Mouse (Mus musculus): ENCODE measurements around the gene Pkd1l3. TPM values are rescaled to one million over a fixed set of nuclear protein-coding genes. Genes with fewer than 3 reads are reported as not detected.

The Pkd1l3 gene
- polyA plus RNA-seq, 1 experiment from 2014 or later: 0.09 TPM

GRCm38 (mm10) chr8:109638851-109639250, 24.5 kb downstream of the Pkd1l3 start:
- H3K4me1 ChIP-seq: no peaks in the 10 kb centered on the region
- no peaks in the 10 kb centered on the region for H3K27me3 ChIP-seq (replicated peaks)
- no peaks in the 10 kb centered on the region for H3K36me3 ChIP-seq
- H3K9me3 ChIP-seq: no peaks in the 10 kb centered on the region
- ATAC-seq (ENCODE audit: insufficient read depth, low FRiP score, low read depth): no peak
- H3K4me3 ChIP-seq (replicated peaks): no peak overlapping the region
- WGBS: 82% methylated on average over 5 of the region's 5 CpGs
- no peak overlapping the region for H3K27ac ChIP-seq
- H3K9ac ChIP-seq: no peak overlapping the region
- H3K4me2 ChIP-seq: no peak overlapping the region

DNA sequence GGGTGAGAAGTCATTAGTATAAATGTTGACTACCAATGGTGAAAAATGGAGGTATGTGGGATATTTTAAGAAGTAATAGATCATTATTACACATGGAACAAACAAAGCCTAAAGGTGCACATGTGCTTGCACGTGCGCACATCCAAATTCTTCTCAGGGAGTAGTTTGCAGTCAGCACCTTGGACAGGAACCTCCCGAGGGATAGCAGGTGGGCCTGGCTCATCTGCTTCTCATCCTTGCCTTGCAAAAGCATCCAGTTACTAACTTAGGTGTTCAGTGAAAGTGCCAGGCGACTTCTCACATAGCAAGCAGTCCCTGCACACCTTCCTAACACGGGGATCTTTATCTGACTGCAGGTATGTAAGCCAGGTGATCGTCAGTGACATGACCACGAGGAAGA, 26.1 kb downstream of the Pkd1l3 start:
- Histone ChIP-seq H3K27me3 (replicated peaks) (no peaks in the 10 kb centered on the region), H3K27ac (no peak overlapping the region), H3K4me1 (no peaks in the 10 kb centered on the region), H3K9me3 (no peaks in the 10 kb centered on the region), H3K36me3 (no peaks in the 10 kb centered on the region), H3K9ac (no peak overlapping the region), H3K4me2 (no peak overlapping the region), H3K4me3 (replicated peaks) (no peak overlapping the region)
- ATAC-seq (ENCODE audit: insufficient read depth, low FRiP score, low read depth): no peak
- 55% methylated on average over 7 of the region's 7 CpGs for WGBS

DNA sequence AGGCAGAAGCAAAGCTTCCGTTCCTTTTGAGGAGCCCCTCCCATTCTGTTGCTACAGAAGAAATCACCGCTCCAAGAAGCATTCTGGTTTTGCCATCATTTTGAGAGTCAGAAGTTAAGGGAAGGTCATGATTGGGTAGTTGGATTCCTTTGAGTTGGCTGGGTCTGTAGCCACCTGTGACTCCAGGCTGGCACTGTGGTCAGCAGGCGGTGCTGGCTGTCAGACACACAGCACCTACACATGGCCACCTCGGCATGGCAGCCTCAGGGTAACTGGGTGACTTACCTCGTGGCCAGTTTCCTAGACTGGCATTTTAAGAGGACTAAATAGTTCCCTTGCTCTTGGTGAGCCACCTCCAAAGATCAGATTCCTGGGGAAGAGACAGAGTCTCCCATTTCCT, 26.9 kb downstream of the Pkd1l3 start:
- H3K27me3 ChIP-seq (replicated peaks): no peaks in the 10 kb centered on the region
- H3K4me1 ChIP-seq: no peaks in the 10 kb centered on the region
- no peak overlapping the region for H3K4me3 ChIP-seq (replicated peaks)
- ATAC-seq (ENCODE audit: insufficient read depth, low FRiP score, low read depth): no peak
- H3K36me3 ChIP-seq: no peaks in the 10 kb centered on the region
- 68% methylated on average over 5 of the region's 5 CpGs for WGBS
- no peaks in the 10 kb centered on the region for H3K9me3 ChIP-seq
- no peak overlapping the region for H3K9ac ChIP-seq
- H3K27ac ChIP-seq: no peak overlapping the region
- H3K4me2 ChIP-seq: no peak overlapping the region

DNA sequence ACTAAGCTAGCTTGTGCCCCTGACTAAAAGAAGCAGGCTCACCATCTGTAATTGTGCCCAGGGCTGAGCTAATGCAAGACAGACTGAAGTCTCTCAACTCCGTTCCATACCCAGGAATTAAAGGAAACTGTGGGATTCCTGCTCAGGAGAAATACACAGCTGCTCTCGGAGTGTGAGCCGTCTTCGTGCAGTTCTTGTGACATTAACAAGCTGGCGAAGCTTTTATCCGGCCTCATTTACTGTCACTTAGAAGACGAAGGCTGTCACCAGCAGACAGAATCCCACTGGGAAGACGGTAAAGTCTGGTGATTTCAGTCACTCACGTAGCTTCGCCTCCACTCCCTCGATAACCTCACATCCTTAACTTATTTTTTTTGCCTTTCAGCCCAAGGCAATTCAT, 33.0 kb downstream of the Pkd1l3 start:
- no peak overlapping the region for H3K27ac ChIP-seq

GRCm38 (mm10) chr8:109648469-109648868, 34.2 kb downstream of the Pkd1l3 start:
- Histone ChIP-seq H3K27ac (no peak overlapping the region), H3K27me3 (replicated peaks) (no peaks in the 10 kb centered on the region), H3K36me3 (no peaks in the 10 kb centered on the region), H3K4me2 (no peak overlapping the region), H3K4me1 (no peaks in the 10 kb centered on the region), H3K9me3 (no peaks in the 10 kb centered on the region), H3K4me3 (replicated peaks) (no peak overlapping the region), H3K9ac (no peak overlapping the region)
- no peak for ATAC-seq (ENCODE audit: insufficient read depth, low FRiP score, low read depth)
- WGBS: 26% methylated on average over 7 of the region's 7 CpGs

More for the DNA sequence above, 33.0 kb downstream of the Pkd1l3 start:
- Histone ChIP-seq H3K9ac (no peak overlapping the region), H3K9me3 (no peaks in the 10 kb centered on the region), H3K4me2 (no peak overlapping the region), H3K36me3 (no peaks in the 10 kb centered on the region), H3K4me3 (replicated peaks) (no peak overlapping the region), H3K27me3 (replicated peaks) (no peaks in the 10 kb centered on the region), H3K4me1 (no peaks in the 10 kb centered on the region)
- ATAC-seq (ENCODE audit: insufficient read depth, low FRiP score, low read depth): no peak
- 70% methylated on average over 11 of the region's 11 CpGs for WGBS

- no peak overlapping the region for H3K27ac ChIP-seq
- ATAC-seq (ENCODE audit: insufficient read depth, low FRiP score, low read depth): no peak
- no peaks in the 10 kb centered on the region for H3K27me3 ChIP-seq (replicated peaks)
- H3K9me3 ChIP-seq: no peaks in the 10 kb centered on the region
- H3K4me1 ChIP-seq: no peaks in the 10 kb centered on the region
- no peak overlapping the region for H3K4me3 ChIP-seq (replicated peaks)
- H3K36me3 ChIP-seq: no peaks in the 10 kb centered on the region
- no peak overlapping the region for H3K9ac ChIP-seq
- no peak overlapping the region for H3K4me2 ChIP-seq
- WGBS: 76% methylated on average over 10 of the region's 10 CpGs
Observed at GRCm38 (mm10) chr8:109650801-109651200, 36.5 kb downstream of the Pkd1l3 start.

GRCm38 (mm10) chr8:109656860-109657259, 42.5 kb downstream of the Pkd1l3 start:
- 80% methylated on average over 3 of the region's 3 CpGs for WGBS
- ATAC-seq (ENCODE audit: insufficient read depth, low FRiP score, low read depth): no peak
- Histone ChIP-seq H3K36me3 (no peaks in the 10 kb centered on the region), H3K27me3 (replicated peaks) (no peaks in the 10 kb centered on the region), H3K4me2 (no peak overlapping the region), H3K4me1 (no peaks in the 10 kb centered on the region), H3K27ac (no peak overlapping the region), H3K4me3 (replicated peaks) (no peak overlapping the region), H3K9ac (no peak overlapping the region), H3K9me3 (no peaks in the 10 kb centered on the region)

DNA sequence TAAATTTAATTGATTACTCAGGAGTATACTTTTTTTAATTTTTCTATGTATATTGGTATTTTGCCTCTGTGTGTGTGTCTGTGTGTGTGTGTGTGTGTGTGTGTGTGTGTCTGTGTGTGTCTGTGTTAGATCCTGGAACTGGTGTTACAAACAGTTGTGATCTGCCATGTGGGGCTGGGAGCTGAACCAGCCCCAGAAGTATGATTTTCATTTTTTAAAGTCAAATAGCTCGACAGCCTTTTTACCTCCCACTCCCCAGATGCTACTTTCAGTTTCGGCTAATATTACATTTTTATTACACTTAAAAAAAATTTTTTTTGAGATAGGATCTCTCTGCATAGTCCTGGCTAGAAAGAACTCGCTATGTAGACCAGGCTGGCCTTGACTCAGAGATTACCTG, 48.0 kb downstream of the Pkd1l3 start:
- no peak for ATAC-seq (ENCODE audit: insufficient read depth, low FRiP score, low read depth)
- Histone ChIP-seq H3K4me3 (replicated peaks) (no peak overlapping the region), H3K9me3 (no peaks in the 10 kb centered on the region), H3K36me3 (no peaks in the 10 kb centered on the region), H3K4me1 (no peaks in the 10 kb centered on the region), H3K9ac (no peak overlapping the region), H3K27me3 (replicated peaks) (no peaks in the 10 kb centered on the region), H3K27ac (no peak overlapping the region), H3K4me2 (no peak overlapping the region)
- 74% methylated on average over 3 of the region's 3 CpGs for WGBS

GRCm38 (mm10) chr8:109666616-109667015, 52.3 kb downstream of the Pkd1l3 start:
- Histone ChIP-seq H3K27me3 (replicated peaks) (no peaks in the 10 kb centered on the region), H3K36me3 (peaks cover 13% of the 10 kb centered on the region), H3K4me1 (no peaks in the 10 kb centered on the region), H3K4me2 (no peak overlapping the region), H3K9ac (no peak overlapping the region), H3K27ac (no peak overlapping the region), H3K9me3 (no peaks in the 10 kb centered on the region), H3K4me3 (replicated peaks) (no peak overlapping the region)
- no peak for ATAC-seq (ENCODE audit: insufficient read depth, low FRiP score, low read depth)
- WGBS: 81% methylated on average over 5 of the region's 5 CpGs

- no peak; the same call in 1 of the 2 replicates for ATAC-seq (ENCODE audit: insufficient read depth, low FRiP score, low read depth)
- Histone ChIP-seq H3K4me3 (replicated peaks) (no peak overlapping the region), H3K9ac (no peak overlapping the region), H3K9me3 (no peaks in the 10 kb centered on the region), H3K27ac (no peak overlapping the region), H3K36me3 (peaks cover 55% of the 10 kb centered on the region), H3K4me1 (no peaks in the 10 kb centered on the region), H3K27me3 (replicated peaks) (no peaks in the 10 kb centered on the region), H3K4me2 (no peak overlapping the region)
- WGBS: 82% methylated on average over 5 of the region's 5 CpGs
Observed at GRCm38 (mm10) chr8:109672656-109673055, 58.3 kb downstream of the Pkd1l3 start.

DNA sequence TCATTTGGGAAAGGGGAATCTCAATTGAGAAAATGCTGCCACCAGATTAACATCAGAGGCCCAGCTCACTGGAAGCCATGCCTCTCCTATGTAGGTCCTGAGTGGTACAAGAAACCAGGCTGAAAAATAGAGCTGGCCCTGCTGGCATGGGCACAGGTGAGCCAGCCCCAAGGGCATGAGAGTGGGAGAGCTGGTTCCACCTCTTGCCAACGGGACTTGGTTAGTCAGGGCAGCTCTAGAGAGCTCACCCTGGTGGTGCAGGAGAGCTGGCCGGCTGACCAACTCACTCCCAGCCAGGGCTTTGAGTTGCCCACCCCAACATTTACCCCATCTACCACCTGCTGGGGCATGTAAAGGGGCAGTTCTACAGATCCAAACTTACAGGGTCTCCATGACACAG, 59.3 kb downstream of the Pkd1l3 start:
- H3K4me1 ChIP-seq: no peaks in the 10 kb centered on the region
- no peak overlapping the region for H3K4me2 ChIP-seq
- 83% methylated on average over 2 of the region's 2 CpGs for WGBS
- no peak overlapping the region for H3K4me3 ChIP-seq (replicated peaks)
- no peaks in the 10 kb centered on the region for H3K27me3 ChIP-seq (replicated peaks)
- H3K27ac ChIP-seq: no peak overlapping the region
- H3K9me3 ChIP-seq: no peaks in the 10 kb centered on the region
- ATAC-seq (ENCODE audit: insufficient read depth, low FRiP score, low read depth): no peak
- no peak overlapping the region for H3K9ac ChIP-seq
- peaks cover 54% of the 10 kb centered on the region for H3K36me3 ChIP-seq

- 89% methylated on average over 9 of the region's 9 CpGs for WGBS
- H3K4me3 ChIP-seq (replicated peaks): no peak overlapping the region
- H3K27ac ChIP-seq: no peak overlapping the region
- no peak overlapping the region for H3K4me2 ChIP-seq
- H3K4me1 ChIP-seq: no peaks in the 10 kb centered on the region
- H3K27me3 ChIP-seq (replicated peaks): no peaks in the 10 kb centered on the region
- no peak for ATAC-seq (ENCODE audit: insufficient read depth, low FRiP score, low read depth)
- no peak overlapping the region for H3K9ac ChIP-seq
- peaks cover 59% of the 10 kb centered on the region for H3K36me3 ChIP-seq
- no peaks in the 10 kb centered on the region for H3K9me3 ChIP-seq
Observed at GRCm38 (mm10) chr8:109675896-109676643, 61.8 kb downstream of the Pkd1l3 start.

DNA sequence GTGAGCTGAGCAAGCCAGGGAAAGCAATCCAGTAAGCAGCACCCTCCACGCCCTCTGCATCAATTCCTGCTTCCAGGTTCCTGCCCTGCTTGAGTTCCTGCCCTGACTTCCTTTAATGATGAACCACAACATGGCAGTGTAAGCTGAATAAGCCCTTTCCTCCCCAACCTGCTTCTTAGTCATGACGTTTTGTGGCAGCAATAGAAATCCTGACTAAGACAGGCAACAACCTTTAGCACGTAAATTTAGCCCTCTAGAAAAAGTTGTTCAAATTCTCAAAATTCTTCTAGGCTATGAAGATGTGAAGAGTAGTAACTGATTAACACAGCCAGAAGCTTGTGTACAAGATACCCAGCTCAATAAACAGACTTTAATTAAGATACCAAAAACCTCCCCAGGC, 67.2 kb downstream of the Pkd1l3 start:
- Histone ChIP-seq H3K4me1 (no peaks in the 10 kb centered on the region), H3K4me3 (replicated peaks) (no peak overlapping the region), H3K9ac (no peak overlapping the region), H3K27ac (no peak overlapping the region), H3K9me3 (no peaks in the 10 kb centered on the region), H3K27me3 (replicated peaks) (no peaks in the 10 kb centered on the region), H3K4me2 (no peak overlapping the region), H3K36me3 (peaks cover 47% of the 10 kb centered on the region)
- 74% methylated on average over 3 of the region's 3 CpGs for whole genome bisulfite sequencing
- ATAC-seq (ENCODE audit: insufficient read depth, low FRiP score, low read depth): no peak

Measured in stomach, embryonic 15.5 days (tissue).